Mouse (Mus musculus) lung, embryonic 14.5 days (tissue): Measurements from ENCODE around the gene Bzw1. TPM values are rescaled to one million over a fixed set of nuclear protein-coding genes. Genes with fewer than 3 reads are reported as not detected.

ENCODE experiments used
- ATAC-seq: fragments of 200-750 bp; cut with Nextera tagmentation; 2 replicates; pipeline ENCODE4 v1.8.0; 2017; ENCODE audit warnings: mild to moderate bottlenecking, moderate TSS enrichment, moderate library complexity; ENCODE audit not compliant: insufficient read depth
- DNase-seq: peaks from one replicate; pipeline ENCODE4 v3.0.0-alpha.2; 2015
- H3K27ac ChIP-seq: fragments of 300-500 bp; sonication (generic); 2 replicates; pipeline ENCODE4 v1.5.1; 2014; ENCODE audit warnings: low read depth, mild to moderate bottlenecking, moderate library complexity
- H3K27me3 ChIP-seq: fragments of 300-500 bp; sonication (generic); 2 replicates; pipeline ENCODE4 v1.6.1; 2014; ENCODE audit warnings: low read length, control low read depth; ENCODE audit not compliant: insufficient read depth
- H3K36me3 ChIP-seq: fragments of 300-500 bp; sonication (generic); 2 replicates; pipeline ENCODE4 v1.6.1; 2014; ENCODE audit warnings: control low read depth; ENCODE audit not compliant: insufficient read depth
- H3K4me1 ChIP-seq: fragments of 300-500 bp; sonication (generic); 2 replicates; pipeline ENCODE4 v1.6.1; 2014; ENCODE audit warnings: antibody characterized with exemption, control low read depth; ENCODE audit not compliant: insufficient read depth
- H3K4me2 ChIP-seq: fragments of 300-500 bp; sonication (generic); 2 replicates; pipeline ENCODE4 v1.6.1; 2014; ENCODE audit warnings: mild to moderate bottlenecking
- H3K4me3 ChIP-seq: fragments of 300-500 bp; sonication (generic); 2 replicates; pipeline ENCODE4 v1.5.1; 2014; ENCODE audit warnings: low read depth, low read length
- H3K9ac ChIP-seq: fragments of 300-500 bp; sonication (generic); 2 replicates; pipeline ENCODE4 v1.6.1; 2014
- H3K9me3 ChIP-seq: fragments of 300-500 bp; sonication (generic); 2 replicates; pipeline ENCODE4 v1.6.1; 2016; ENCODE audit warnings: low read depth, low read length, control low read depth
- CTCF ChIP-seq: IDR thresholded peaks from 2 replicates; pipeline ENCODE4 v1.5.1; 2016; ENCODE audit warnings: antibody characterized with exemption, low read depth
- WGBS: fragments of 180-500 bp; shearing (Covaris S2); extraction: QIAGEN DNeasy Blood & Tissue Kit; methylation state at CpG from one replicate; pipeline ENCODE4 v1.1.7; 2014; 5-methylcytosine and 5-hydroxymethylcytosine counted together
- polyA plus RNA-seq: library from polyadenylated mRNA; unstranded; fragments of >200 nt; fragmentation: Nextera tagmentation; extraction: Ambion mirVana; gene quantifications from 2 replicates; pipeline ENCODE4 v1.2.1, GENCODE M21; 2014

Gene Bzw1
- polyA plus RNA-seq, 1 experiment from 2014 or later = 406 TPM

- no peaks in the 10 kb centered on the region for H3K27me3 ChIP-seq
- DNase-seq (peak; percentile 12), ATAC-seq (no peak)
- no peak overlapping the region for H3K4me3 ChIP-seq
- TF ChIP-seq CTCF = 0 out of 2 replicates have a peak, but pooled peaks have one; percentile 27
- 0 out of 2 replicates have a peak, but pooled peaks cover 5% of the 10 kb centered on the region for H3K4me1 ChIP-seq
- H3K9ac ChIP-seq = no peak overlapping the region
- H3K9me3 ChIP-seq = no peaks in the 10 kb centered on the region
- H3K4me2 ChIP-seq = no peak overlapping the region
- H3K36me3 ChIP-seq = peaks cover 67% of the 10 kb centered on the region
- no peak overlapping the region for H3K27ac ChIP-seq
- 93% methylated on average over 1 of the region's 1 CpGs for WGBS
These were observed 3.5 kb downstream of the Bzw1 start for GRCm38 (mm10) chr1:58396179-58396578.

- Histone ChIP-seq H3K9me3 (no peaks in the 10 kb centered on the region), H3K27ac (no peak overlapping the region), H3K4me3 (no peak overlapping the region), H3K27me3 (no peaks in the 10 kb centered on the region), H3K4me2 (no peak overlapping the region), H3K36me3 (peaks cover 81% of the 10 kb centered on the region), H3K4me1 (no peaks in the 10 kb centered on the region), H3K9ac (no peak overlapping the region)
- no peak for TF ChIP-seq CTCF
- no peak for ATAC-seq
- 93% methylated on average over 6 of the region's 6 CpGs for WGBS
- DNase-seq = no peak
These were observed 5.0 kb downstream of the Bzw1 start for GRCm38 (mm10) chr1:58397731-58398130.

GRCm38 (mm10) chr1:58401396-58401795 lies 8.7 kb downstream of the Bzw1 start:
- WGBS = 89% methylated on average over 6 of the region's 6 CpGs
- H3K27me3 ChIP-seq = no peaks in the 10 kb centered on the region
- no peaks in the 10 kb centered on the region for H3K9me3 ChIP-seq
- H3K9ac ChIP-seq = no peak overlapping the region
- TF ChIP-seq CTCF = no peak
- no peak for DNase-seq
- H3K4me3 ChIP-seq = no peak overlapping the region
- H3K4me1 ChIP-seq = no peaks in the 10 kb centered on the region
- no peak for ATAC-seq
- H3K27ac ChIP-seq = no peak overlapping the region
- no peak overlapping the region for H3K4me2 ChIP-seq
- H3K36me3 ChIP-seq = peaks cover 90% of the 10 kb centered on the region

- Histone ChIP-seq H3K9me3 (no peaks in the 10 kb centered on the region), H3K27ac (no peak overlapping the region), H3K27me3 (no peaks in the 10 kb centered on the region), H3K36me3 (peaks cover 82% of the 10 kb centered on the region), H3K4me1 (no peaks in the 10 kb centered on the region), H3K4me2 (no peak overlapping the region), H3K9ac (no peak overlapping the region), H3K4me3 (no peak overlapping the region)
- no peak for TF ChIP-seq CTCF
- ATAC-seq (no peak), DNase-seq (no peak)
- 90% methylated on average over 5 of the region's 5 CpGs for WGBS
These were observed 11.0 kb downstream of the Bzw1 start for GRCm38 (mm10) chr1:58403745-58404144.

GRCm38 (mm10) chr1:58407321-58407720 lies 14.6 kb downstream of the Bzw1 start:
- TF ChIP-seq CTCF = no peak
- Histone ChIP-seq H3K36me3 (peaks cover 77% of the 10 kb centered on the region), H3K9ac (no peak overlapping the region), H3K4me1 (no peaks in the 10 kb centered on the region), H3K4me3 (no peak overlapping the region), H3K27ac (no peak overlapping the region), H3K27me3 (no peaks in the 10 kb centered on the region), H3K4me2 (no peak overlapping the region), H3K9me3 (no peaks in the 10 kb centered on the region)
- no peak for DNase-seq
- WGBS = 95% methylated on average over 7 of the region's 7 CpGs
- ATAC-seq = no peak

GRCm38 (mm10) chr1:58408141-58408540 lies 15.4 kb downstream of the Bzw1 start:
- 83% methylated on average over 6 of the region's 6 CpGs for WGBS
- H3K36me3 ChIP-seq = peaks cover 77% of the 10 kb centered on the region
- H3K9ac ChIP-seq = no peak overlapping the region
- no peaks in the 10 kb centered on the region for H3K9me3 ChIP-seq
- H3K4me2 ChIP-seq = no peak overlapping the region
- no peak overlapping the region for H3K4me3 ChIP-seq
- no peaks in the 10 kb centered on the region for H3K27me3 ChIP-seq
- no peak for DNase-seq
- no peak for TF ChIP-seq CTCF
- no peak for ATAC-seq
- H3K4me1 ChIP-seq = no peaks in the 10 kb centered on the region
- no peak overlapping the region for H3K27ac ChIP-seq

GRCm38 (mm10) chr1:58409553-58410197 lies 17.0 kb downstream of the Bzw1 start:
- no peaks in the 10 kb centered on the region for H3K4me1 ChIP-seq
- no peak overlapping the region for H3K4me2 ChIP-seq
- no peak overlapping the region for H3K9ac ChIP-seq
- DNase-seq (peak; percentile 8), ATAC-seq (no peak)
- H3K4me3 ChIP-seq = no peak overlapping the region
- TF ChIP-seq CTCF = no peak
- H3K27ac ChIP-seq = no peak overlapping the region
- H3K36me3 ChIP-seq = peaks cover 77% of the 10 kb centered on the region
- 66% methylated on average over 5 of the region's 5 CpGs for WGBS
- no peaks in the 10 kb centered on the region for H3K27me3 ChIP-seq
- H3K9me3 ChIP-seq = no peaks in the 10 kb centered on the region
